Mouse (Mus musculus): ENCODE measurements around the gene Hist1h3h. TPM values are rescaled to one million over a fixed set of nuclear protein-coding genes. Genes with fewer than 3 reads are reported as not detected.

The Hist1h3h gene
- 1 to 10 TPM; 2.1 to 2.5 TPM for polyA plus RNA-seq (2017; shearing (Covaris generic))

- ATAC-seq = peak; percentile 52
Measured at GRCm38 (mm10) chr13:21717397-21718357, at the start of gene Hist1h3h. Hist1h3h (plus strand) TSS chr13:21717659.

- no peak for ATAC-seq
Measured at GRCm38 (mm10) chr13:21677305-21677704, 40.2 kb upstream of the Hist1h3h start, which contains the start of gene Olfr1360. Olfr1360 (minus strand) TSS chr13:21677405.

- no peak for ATAC-seq
Measured at GRCm38 (mm10) chr13:21697811-21698210, 19.6 kb upstream of the Hist1h3h start, which contains the start of gene Olfr1359. Olfr1359 (plus strand) TSS chr13:21698111.

- ATAC-seq = no peak
Measured at GRCm38 (mm10) chr13:21706669-21707068, 10.8 kb upstream of the Hist1h3h start.

- ATAC-seq = peak; percentile 75
Measured at GRCm38 (mm10) chr13:21710031-21710711, 7.3 kb upstream of the Hist1h3h start.

- peak; percentile 71 for ATAC-seq
Measured at GRCm38 (mm10) chr13:21710821-21711525, 6.5 kb upstream of the Hist1h3h start.

GRCm38 (mm10) chr13:21711698-21712097, 5.8 kb upstream of the Hist1h3h start:
- ATAC-seq = no peak

- no peak for ATAC-seq
Measured at GRCm38 (mm10) chr13:21714725-21715124, 2.7 kb upstream of the Hist1h3h start.

GRCm38 (mm10) chr13:21715131-21715863, 2.2 kb upstream of the Hist1h3h start:
- ATAC-seq = no peak

- peak; percentile 88 for ATAC-seq
Measured at GRCm38 (mm10) chr13:21715864-21716539, 1.5 kb upstream of the Hist1h3h start, which contains the start of the genes Hist1h2bl and Hist1h2ai. Hist1h2bl (minus strand) TSS chr13:21716143. Hist1h2ai (plus strand) TSS chr13:21716422.

GRCm38 (mm10) chr13:21716540-21717391, 693 bp upstream of the Hist1h3h start:
- ATAC-seq = peak; percentile 2

GRCm38 (mm10) chr13:21718381-21719080, 1.1 kb downstream of the Hist1h3h start:
- no peak for ATAC-seq

GRCm38 (mm10) chr13:21721107-21721756, 3.8 kb downstream of the Hist1h3h start:
- ATAC-seq = peak; percentile 10

- peak; percentile 95 for ATAC-seq
Measured at GRCm38 (mm10) chr13:21721757-21722372, 4.4 kb downstream of the Hist1h3h start, which contains the start of gene Hist1h2bm. Hist1h2bm (plus strand) TSS chr13:21722044.

GRCm38 (mm10) chr13:21722373-21722925, 5.0 kb downstream of the Hist1h3h start:
- ATAC-seq = no peak

GRCm38 (mm10) chr13:21722993-21723836, 5.8 kb downstream of the Hist1h3h start:
- no peak for ATAC-seq

GRCm38 (mm10) chr13:21727948-21728572, 10.6 kb downstream of the Hist1h3h start:
- ATAC-seq = no peak
